Mouse (Mus musculus): Measurements from ENCODE around the gene Pi4k2a.
"Not testable (repeated sequence)": the region's sequence is repeated elsewhere in the genome, so short reads cannot be mapped to it uniquely, and the experiment has no call there.

The Pi4k2a gene

DNA sequence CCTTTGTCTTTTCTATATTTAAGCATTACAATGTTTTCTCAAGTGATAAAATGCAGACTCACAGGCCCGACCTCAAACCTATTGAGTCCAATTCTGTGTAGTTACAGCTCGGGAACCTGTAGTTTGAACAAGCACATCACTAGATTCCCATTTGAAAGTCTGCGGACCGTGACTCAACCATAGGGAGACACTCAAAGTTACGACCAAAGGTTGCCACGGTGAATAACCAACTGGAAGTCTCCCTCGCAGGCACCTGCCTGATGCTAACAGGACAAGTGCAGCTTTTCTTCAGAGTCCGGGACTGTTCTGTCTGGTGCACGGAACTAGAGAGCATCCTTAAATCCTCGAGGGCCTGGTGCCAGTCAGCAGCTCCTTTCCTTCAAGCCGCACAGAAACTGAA, 9.8 kb upstream of the Pi4k2a start:
- ATAC-seq (ENCODE audit: low TSS enrichment) = no peak

DNA sequence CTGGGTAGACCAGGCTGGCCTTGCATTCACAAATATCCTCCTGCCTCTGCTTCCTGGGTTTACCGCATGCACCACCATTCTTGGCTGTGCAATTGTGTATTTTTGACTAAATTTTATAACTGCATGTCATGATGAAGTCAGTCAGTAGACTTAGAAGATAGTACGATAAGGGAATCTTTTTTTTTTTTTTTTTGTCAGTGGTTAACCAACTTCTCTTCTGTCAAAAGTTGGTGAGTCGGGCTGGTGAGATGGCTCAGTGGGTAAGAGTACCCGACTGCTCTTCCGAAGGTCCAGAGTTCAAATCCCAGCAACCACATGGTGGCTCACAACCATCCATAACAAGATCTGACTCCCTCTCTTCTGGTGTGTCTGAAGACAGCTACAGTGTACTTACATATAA, 8.7 kb upstream of the Pi4k2a start:
- not testable (repeated sequence) for ATAC-seq (ENCODE audit: low TSS enrichment)

- 0 out of 2 replicates have a peak, but pooled peaks have one; percentile 1 for ATAC-seq (ENCODE audit: low TSS enrichment)
Observed at GRCm38 (mm10) chr19:42085690-42086089, 4.6 kb upstream of the Pi4k2a start.

GRCm38 (mm10) chr19:42086166-42086565, 4.1 kb upstream of the Pi4k2a start, which contains the start of gene Morn4:
Gene Morn4 (minus strand): TSS chr19:42086357.
- ATAC-seq (ENCODE audit: low TSS enrichment) = peak; percentile 87

GRCm38 (mm10) chr19:42089103-42089747, 1.0 kb upstream of the Pi4k2a start:
- ATAC-seq (ENCODE audit: low TSS enrichment) = peak; percentile 10; the same call in 1 of the 2 replicates

DNA sequence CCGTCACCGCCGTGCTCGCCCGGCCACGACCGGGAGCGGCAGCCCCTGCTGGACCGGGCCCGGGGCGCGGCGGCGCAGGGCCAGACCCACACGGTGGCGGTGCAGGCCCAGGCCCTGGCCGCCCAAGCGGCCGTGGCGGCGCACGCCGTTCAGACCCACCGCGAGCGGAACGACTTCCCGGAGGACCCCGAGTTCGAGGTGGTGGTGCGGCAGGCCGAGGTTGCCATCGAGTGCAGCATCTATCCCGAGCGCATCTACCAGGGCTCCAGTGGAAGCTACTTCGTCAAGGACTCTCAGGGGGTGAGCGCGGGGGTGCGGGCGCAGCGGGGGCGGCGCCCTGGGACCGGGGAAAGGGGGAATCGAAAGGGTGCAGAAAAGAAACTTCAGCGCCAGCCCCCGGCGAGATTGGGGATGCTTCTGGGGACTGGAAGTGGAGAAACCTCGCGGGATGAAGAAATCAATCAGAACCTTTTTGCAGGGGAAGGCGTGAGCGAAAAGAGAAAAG, 419 bp downstream of the Pi4k2a start:
- peak; percentile 21; the same call in 1 of the 2 replicates for ATAC-seq (ENCODE audit: low TSS enrichment)

- no peak for ATAC-seq (ENCODE audit: low TSS enrichment)
Observed at GRCm38 (mm10) chr19:42099406-42099805, 9.1 kb downstream of the Pi4k2a start.

DNA sequence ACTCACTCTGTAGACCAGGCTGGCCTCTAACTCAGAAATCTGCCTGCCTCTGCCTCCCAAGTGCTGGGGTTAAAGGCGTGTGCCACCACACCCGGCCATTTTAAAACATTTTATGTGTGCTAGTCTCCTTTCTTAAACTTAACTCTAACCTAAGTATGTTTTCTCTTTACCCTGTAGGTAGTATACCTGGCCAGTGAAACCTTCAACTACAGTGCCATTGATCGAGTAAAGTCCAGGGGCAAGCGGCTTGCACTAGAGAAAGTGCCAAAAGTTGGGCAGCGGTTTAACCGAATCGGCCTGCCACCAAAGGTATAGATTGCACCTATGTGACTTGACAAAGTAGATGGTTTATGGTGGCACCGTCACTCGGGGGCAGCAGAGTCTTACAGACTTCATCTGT, 14.4 kb downstream of the Pi4k2a start:
- ATAC-seq (ENCODE audit: low TSS enrichment) = no peak

DNA sequence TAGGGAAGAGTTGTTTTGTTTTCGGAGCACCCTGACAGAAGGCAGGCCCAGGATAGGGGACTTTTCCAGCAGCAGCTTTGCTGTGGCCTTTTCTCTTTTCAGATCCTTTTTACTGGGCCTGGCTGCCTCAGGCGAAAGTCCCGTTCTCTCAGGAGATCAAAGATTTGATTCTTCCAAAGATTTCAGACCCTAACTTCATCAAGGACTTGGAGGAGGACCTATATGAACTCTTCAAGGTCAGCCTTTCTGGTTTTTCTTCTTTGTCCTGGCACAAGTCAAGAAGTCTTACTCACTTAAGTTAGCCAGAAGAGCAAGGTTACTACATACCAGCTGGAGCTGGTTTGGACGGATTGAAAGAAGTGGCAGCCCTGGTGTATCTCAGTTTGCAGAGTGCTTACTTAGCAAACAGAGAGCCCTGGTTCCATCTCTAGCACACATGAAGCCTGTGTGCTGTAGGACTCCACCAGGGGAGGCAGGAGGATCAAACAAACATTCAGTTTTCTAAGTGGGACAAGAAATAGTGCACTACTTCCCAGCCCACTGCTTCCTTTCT, 25.6 kb downstream of the Pi4k2a start:
- no peak for ATAC-seq (ENCODE audit: low TSS enrichment)

DNA sequence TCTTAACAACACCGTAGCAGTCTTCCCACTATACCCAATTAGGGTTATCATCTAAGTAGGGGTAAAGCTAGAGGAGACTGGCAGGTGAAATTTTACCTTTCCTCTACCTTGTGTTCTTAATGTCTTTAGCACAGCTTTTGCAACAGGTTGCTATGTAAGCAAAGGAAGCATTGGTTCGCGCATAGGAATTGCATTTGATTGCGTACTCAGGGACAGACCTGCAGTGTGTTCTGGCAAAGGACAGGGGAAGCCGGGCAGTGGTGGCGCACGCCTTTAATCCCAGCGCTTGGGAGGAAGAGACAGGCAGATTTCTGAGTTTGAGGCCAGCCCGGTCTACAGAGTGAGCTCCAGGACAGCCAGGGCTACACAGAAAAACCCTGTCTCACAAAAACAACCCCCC, 27.9 kb downstream of the Pi4k2a start:
- ATAC-seq (ENCODE audit: low TSS enrichment) = no peak

- ATAC-seq (ENCODE audit: low TSS enrichment) = no peak
Observed at GRCm38 (mm10) chr19:42118596-42118995, 28.3 kb downstream of the Pi4k2a start.

- ATAC-seq (ENCODE audit: low TSS enrichment) = no peak
Observed at GRCm38 (mm10) chr19:42120451-42120850, 30.2 kb downstream of the Pi4k2a start.

DNA sequence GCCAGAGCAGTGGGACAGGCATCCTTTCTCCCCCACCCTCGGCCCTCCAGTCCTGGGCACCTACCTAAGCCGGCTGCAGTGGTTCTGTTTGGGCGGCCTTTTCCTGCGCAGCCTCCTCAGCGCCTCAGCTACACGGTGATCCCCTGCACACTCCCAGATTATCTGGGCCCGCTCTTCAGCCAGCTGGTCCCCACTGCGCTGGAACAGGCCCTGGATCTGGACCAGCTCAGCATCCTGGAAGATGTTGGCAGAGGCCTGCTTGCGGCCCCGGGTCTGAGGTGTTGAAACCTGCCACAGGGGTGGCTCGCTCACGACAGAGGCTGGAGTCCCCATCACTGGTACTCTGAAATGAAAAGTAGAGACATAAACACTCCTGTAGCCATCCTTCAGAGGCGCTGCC, 34.4 kb downstream of the Pi4k2a start:
- ATAC-seq (ENCODE audit: low TSS enrichment) = no peak

DNA sequence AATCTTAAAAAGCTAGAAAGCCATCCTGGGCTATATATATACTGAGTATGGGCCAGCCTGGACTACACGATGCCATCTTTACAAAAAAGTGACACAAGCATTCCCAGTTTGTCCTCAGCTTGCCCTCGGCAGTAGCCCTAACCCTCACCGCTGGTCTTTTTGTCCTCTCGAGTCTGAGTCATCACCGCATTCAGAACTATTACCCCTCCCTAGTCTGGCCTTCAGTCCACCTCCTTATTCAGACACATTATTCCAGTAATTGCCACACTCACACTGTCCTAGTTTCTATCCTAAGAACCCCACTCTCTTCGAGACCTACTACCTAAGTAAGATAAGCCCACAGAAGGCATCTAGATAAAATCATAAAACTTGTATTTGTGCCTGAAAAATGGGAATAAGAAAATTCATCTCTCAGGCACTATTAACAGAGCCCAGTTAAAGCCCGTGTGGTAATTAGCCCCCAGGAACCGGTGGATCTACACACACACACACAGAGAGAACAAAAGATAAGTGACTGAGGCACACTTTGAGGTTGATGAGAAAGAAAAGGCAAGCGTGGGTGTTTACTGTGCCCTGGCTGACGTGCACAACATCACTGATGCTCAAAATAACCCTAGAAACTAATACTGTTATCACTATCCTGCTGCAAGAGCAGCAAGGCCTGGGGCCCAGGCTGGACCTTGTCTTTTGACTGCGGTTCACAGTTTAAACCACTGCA, 35.4 kb downstream of the Pi4k2a start:
- no peak for ATAC-seq (ENCODE audit: low TSS enrichment)

DNA sequence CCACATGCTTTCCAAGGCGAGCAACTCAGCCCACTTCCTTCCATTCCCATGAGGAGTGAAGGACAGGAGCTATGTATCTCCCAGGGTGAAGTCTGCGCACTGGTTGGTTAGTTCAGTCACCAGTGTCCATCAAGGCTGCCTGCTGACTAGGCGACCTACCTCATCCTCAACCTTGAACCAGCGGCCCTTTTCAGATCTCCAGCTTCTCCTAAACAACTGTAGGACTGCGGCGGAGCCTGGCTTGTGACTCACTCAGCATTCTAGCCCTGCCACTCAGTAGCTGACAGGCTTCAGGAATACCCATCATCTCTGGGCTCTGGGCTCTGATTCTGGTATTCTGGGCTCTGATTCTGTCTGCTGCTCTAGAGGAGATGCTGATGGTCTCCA, 35.9 kb downstream of the Pi4k2a start:
- no peak for ATAC-seq (ENCODE audit: low TSS enrichment)

DNA sequence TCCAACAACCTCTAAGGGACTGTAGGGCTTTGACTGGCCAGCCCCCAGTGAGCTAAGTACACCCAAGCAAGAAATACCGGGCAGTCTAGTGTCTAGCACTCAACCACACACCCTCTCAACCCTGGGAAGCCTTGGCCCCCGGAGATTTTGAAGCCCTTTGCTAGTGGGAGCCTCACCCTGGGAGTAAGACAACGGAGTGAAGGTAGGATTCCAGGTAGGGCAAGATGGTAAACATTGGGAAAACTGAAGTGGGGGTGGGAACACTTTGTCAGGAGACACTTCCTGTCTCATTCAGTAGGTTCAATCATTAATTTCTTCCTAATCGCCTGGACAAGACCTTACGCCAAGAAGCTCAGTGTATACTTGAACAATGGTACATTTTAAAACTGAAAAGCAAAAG, 36.8 kb downstream of the Pi4k2a start:
- no peak for ATAC-seq (ENCODE audit: low TSS enrichment)

DNA sequence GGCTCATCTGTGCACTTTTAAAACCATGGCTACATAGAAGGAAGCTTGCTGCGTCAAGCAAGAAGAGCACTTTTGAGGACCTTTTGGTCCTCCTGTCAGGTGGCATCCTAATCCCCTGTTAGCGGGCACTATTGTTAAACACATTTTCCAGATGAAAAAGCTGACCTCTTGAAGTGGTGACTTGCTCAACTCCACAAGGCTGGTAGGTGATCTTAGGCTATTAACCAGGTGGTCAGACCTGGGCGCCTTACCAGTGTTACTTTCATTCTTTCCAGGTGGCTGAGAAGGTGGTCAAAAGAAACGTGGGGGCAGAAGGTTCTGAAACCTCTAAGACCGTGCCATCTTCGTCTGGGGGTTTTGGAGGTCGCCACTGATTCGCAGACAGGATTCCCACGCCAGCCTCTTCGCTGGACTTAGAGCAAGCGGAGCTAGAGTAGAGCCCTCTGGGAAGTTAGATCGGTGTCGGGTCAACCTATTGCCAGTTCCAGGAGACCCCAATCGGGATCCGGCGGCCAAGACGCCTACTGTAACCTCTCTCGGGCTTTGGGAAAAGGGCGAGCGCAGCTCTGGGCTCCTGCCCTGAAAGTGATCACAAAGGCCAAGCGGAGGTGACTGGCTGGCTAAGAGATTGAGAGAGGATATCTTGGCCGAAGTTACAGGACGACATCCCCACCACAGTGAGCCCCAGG, 37.9 kb downstream of the Pi4k2a start:
- ATAC-seq (ENCODE audit: low TSS enrichment) = no peak

GRCm38 (mm10) chr19:42128787-42129508, 38.7 kb downstream of the Pi4k2a start, which contains the start of gene Avpi1:
Gene Avpi1 (minus strand): TSS chr19:42129059.
- peak; percentile 79 for ATAC-seq (ENCODE audit: low TSS enrichment)

DNA sequence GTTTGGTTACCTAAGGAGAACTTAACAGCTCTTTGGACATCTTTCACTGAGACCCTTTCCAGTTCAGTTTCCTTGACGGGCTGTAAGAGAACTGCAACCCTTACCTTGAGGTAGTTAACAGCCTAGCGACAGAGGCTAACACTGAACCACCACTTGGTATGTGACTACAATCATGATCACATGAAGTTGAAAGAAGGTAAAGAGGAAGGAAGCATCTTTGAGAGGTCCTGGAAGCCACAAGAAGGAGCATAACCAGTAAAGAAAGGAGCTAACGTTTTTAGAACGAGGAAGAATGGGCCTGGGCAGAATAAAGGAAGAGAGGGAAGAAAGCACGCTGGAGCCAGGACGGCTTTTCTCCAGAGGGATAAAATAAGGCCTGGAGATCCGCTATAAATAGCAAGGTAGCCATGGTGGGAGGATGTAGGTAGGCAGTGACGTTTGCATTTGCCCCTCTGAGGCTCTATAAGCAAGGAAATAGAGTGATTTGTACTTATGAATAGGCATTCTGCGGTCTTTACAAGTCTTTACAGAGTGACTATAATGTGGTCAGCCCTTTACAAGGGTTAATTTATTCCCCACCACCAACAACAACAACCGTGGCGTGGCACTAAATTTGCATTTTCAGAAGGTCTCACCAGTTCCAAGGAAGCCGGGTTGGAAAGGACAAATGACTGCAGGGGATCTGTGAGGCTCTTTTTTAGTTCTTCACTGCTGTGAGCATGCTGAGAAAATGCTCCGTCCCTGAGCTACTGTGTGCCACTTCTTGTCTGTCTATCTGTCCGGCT, 39.4 kb downstream of the Pi4k2a start:
- peak; percentile 22 for ATAC-seq (ENCODE audit: low TSS enrichment)

DNA sequence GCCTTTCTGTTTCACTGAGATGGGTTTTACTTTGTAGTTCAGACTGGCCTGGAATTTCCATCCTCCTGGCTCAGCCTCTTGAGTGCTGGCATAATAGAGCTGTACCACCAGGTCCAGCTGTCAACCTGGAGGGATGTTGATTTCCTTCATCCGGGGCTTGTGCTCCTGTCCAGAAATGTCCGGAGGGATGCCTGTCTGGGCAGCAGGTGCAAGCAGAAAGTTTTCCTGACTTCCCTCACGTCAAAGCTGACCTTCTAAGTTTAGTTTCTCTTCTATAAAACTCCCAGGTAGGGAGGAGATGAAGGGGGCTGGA, 40.0 kb downstream of the Pi4k2a start:
- ATAC-seq (ENCODE audit: low TSS enrichment) = no peak

- no peak for ATAC-seq (ENCODE audit: low TSS enrichment)
Observed at GRCm38 (mm10) chr19:42131101-42131500, 40.8 kb downstream of the Pi4k2a start.
